Mouse (Mus musculus) hindbrain, embryonic 11.5 days (tissue): ENCODE measurements around the gene Ogt. TPM values are rescaled to one million over a fixed set of nuclear protein-coding genes. Genes with fewer than 3 reads are reported as not detected.

Experiments used
- ATAC-seq: fragments of 200-750 bp; cut with Nextera tagmentation; 2 replicates; pipeline ENCODE4 v1.8.0; 2017; ENCODE audit warnings: mild to moderate bottlenecking, moderate TSS enrichment, moderate library complexity; ENCODE audit not compliant: low FRiP score
- DNase-seq: peaks from one replicate; pipeline ENCODE4 v3.0.0-alpha.2; 2015; ENCODE audit warnings: low spot score
- H3K27ac ChIP-seq: fragments of 300-500 bp; sonication (generic); 2 replicates; pipeline ENCODE4 v1.5.1; 2014; ENCODE audit warnings: mild to moderate bottlenecking, low read depth, low read length
- H3K27me3 ChIP-seq: fragments of 300-500 bp; sonication (generic); 2 replicates; pipeline ENCODE4 v1.6.1; 2014; ENCODE audit warnings: mild to moderate bottlenecking, low read length, moderate library complexity, mixed read lengths; ENCODE audit not compliant: control insufficient read depth, insufficient read depth
- H3K36me3 ChIP-seq: fragments of 300-500 bp; sonication (generic); 2 replicates; pipeline ENCODE4 v1.6.1; 2014; ENCODE audit warnings: mild to moderate bottlenecking, low read length, moderate library complexity, mixed read lengths; ENCODE audit not compliant: control insufficient read depth, insufficient read depth
- H3K4me1 ChIP-seq: fragments of 300-500 bp; sonication (generic); replicated peaks from 2 replicates; pipeline ENCODE4 v1.6.1; 2014; ENCODE audit warnings: low read length, mixed read lengths; ENCODE audit not compliant: control insufficient read depth, insufficient read depth
- H3K4me2 ChIP-seq: fragments of 300-500 bp; sonication (generic); replicated peaks from 2 replicates; pipeline ENCODE4 v1.6.1; 2014; ENCODE audit warnings: mild to moderate bottlenecking, low read depth, low read length
- H3K4me3 ChIP-seq: fragments of 300-500 bp; sonication (generic); 2 replicates; pipeline ENCODE4 v1.5.1; 2014; ENCODE audit warnings: low read depth, low read length
- H3K9ac ChIP-seq: fragments of 300-500 bp; sonication (generic); 2 replicates; pipeline ENCODE4 v1.6.1; 2014; ENCODE audit warnings: low read depth, low read length
- H3K9me3 ChIP-seq: fragments of 300-500 bp; sonication (generic); 2 replicates; pipeline ENCODE4 v1.6.1; 2016; ENCODE audit warnings: low read length; ENCODE audit not compliant: control insufficient read depth
- WGBS: fragments of 180-500 bp; shearing (Covaris S2); extraction: QIAGEN DNeasy Blood & Tissue Kit; methylation state at CpG from one replicate; pipeline ENCODE4 v1.1.7; 2014; 5-methylcytosine and 5-hydroxymethylcytosine counted together
- polyA plus RNA-seq: library from polyadenylated mRNA; unstranded; fragments of >200 nt; fragmentation: Nextera tagmentation; extraction: Ambion mirVana; gene quantifications from 2 replicates; pipeline ENCODE4 v1.2.1, GENCODE M21; 2014

Ogt gene
- polyA plus RNA-seq, 1 experiment from 2014 or later: 256 TPM

DNA sequence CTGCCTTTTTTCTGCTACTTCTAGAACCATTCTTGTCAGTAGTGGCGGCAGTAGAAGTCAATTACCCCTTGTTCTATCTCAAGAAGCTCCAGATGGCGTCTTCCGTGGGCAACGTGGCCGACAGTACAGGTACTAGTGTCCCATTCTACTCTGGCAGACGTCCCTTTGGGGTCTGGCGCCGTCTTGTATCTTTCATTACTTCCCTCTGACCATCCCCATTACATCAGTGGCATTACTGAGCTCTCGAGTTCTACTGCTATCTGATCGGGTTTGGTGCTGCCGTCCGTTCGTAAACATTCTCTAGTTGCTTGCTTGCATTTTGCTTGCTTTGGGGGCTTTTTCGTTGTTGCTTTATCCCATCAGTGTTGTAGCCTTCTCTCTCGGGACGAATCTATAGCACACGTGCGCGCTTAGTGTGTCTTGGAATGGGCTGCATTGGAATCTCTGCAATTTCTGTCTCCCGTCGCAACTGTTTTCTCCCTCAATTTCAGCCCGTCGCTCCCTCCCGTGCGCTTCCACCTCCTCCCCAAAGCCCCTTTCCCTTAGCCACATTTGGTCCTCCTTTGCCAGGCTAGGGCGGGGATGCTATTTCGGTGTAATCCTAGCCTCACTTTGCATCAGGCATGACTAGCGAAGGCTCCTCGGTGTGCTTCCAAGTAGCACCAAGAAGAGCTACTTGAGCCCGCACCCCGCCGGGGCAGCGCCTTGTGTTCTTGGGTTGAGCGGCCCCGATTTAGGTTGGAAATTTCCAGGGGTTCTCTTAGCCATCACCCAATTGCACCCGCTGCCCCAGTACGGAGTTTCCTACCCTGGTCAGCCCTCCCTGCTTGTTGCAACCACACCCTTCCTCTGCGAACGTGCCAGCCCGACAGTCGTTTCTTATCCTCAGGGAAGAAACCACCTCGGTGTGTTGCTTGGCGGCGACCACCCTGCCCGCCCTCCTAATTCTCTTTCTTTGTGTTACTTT lies 617 bp downstream of the Ogt start:
- H3K4me1 ChIP-seq: no peaks in the 10 kb centered on the region
- WGBS: 19% methylated on average over 45 of the region's 45 CpGs
- H3K4me3 ChIP-seq: peak overlapping the region; percentile 73
- H3K27me3 ChIP-seq: no peaks in the 10 kb centered on the region; the same call in 1 of the 2 replicates
- H3K9me3 ChIP-seq: no peaks in the 10 kb centered on the region
- ATAC-seq (peak; percentile 58), DNase-seq (peak; percentile 56)
- H3K4me2 ChIP-seq: peak overlapping the region; percentile 12; the same call in 1 of the 2 replicates
- peak overlapping the region; percentile 70 for H3K27ac ChIP-seq
- no peaks in the 10 kb centered on the region for H3K36me3 ChIP-seq
- H3K9ac ChIP-seq: peak overlapping the region; percentile 84

DNA sequence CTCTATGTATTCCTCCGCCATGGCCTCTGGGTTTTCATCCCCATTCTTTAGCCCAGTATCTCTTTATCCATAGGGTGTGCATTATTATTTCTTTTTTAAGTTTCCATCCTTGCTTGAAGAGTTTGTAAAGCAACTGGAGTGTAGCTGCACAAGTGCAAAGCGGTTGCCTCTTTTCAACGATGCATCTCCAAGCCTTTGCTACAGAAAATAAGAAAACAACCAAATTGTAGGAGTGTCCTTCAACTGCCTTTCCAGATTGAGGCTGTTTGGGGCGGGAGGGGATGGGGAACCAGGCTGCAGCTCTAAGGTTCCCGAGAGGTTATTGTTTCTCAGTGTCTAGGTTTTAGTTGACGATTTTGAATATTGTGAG lies 1.3 kb downstream of the Ogt start:
- H3K9me3 ChIP-seq: no peaks in the 10 kb centered on the region
- ATAC-seq (no peak), DNase-seq (no peak)
- 15% methylated on average over 6 of the region's 6 CpGs for WGBS
- no peaks in the 10 kb centered on the region for H3K36me3 ChIP-seq
- H3K9ac ChIP-seq: peak overlapping the region; percentile 37
- H3K27ac ChIP-seq: 0 out of 2 replicates have a peak overlapping the region, but pooled peaks have one; percentile 1
- H3K4me3 ChIP-seq: peak overlapping the region; percentile 73
- peak overlapping the region; percentile 12; the same call in 1 of the 2 replicates for H3K4me2 ChIP-seq
- H3K27me3 ChIP-seq: no peaks in the 10 kb centered on the region; the same call in 1 of the 2 replicates
- H3K4me1 ChIP-seq: no peaks in the 10 kb centered on the region

DNA sequence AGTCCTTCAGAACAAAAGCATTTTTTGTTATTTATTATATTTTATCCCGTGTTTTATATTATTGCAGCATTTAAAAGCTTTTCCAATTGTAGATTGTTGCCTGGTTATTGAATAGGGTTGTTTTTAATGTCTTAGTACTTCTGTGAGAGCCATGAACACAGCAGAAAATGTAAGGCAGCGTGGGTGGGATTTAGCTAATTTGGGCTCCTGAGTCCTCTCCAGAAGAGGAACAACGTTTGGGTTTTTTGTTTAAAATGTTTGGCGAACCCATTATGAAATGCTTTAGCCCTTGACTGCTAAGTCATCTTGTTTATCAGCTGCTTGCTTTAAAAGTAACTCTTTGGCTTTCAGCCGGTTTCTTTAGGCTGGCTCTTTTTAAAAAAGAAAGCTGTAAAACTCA lies 2.2 kb downstream of the Ogt start:
- ATAC-seq (no peak), DNase-seq (no peak)
- Histone ChIP-seq H3K27ac (no peak overlapping the region), H3K4me1 (no peaks in the 10 kb centered on the region), H3K4me3 (peak overlapping the region; percentile 73), H3K27me3 (no peaks in the 10 kb centered on the region; the same call in 1 of the 2 replicates), H3K36me3 (no peaks in the 10 kb centered on the region), H3K9ac (no peak overlapping the region), H3K4me2 (peak overlapping the region; percentile 50), H3K9me3 (no peaks in the 10 kb centered on the region)
- WGBS: 30% methylated on average over 5 of the region's 5 CpGs

DNA sequence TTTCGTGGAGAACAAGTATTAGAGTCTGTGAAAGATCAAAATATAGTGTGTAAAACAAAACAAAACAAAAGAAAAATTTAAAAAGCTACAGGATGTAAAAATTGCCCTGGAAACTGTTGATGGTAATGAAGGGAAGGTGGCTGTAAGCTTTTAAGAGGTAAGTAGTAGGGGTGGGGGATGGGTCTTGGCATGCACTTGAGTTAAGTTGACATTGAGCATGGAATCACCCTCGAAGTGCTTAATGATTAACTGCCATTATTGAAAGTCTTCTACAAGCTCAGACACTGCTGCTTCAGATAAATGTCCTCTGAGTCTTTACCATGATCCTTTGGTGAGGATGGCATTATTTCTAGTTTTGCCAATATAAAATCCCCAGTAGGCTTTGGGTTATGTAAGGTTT lies 5.4 kb downstream of the Ogt start:
- Histone ChIP-seq H3K9me3 (no peaks in the 10 kb centered on the region), H3K27me3 (no peaks in the 10 kb centered on the region), H3K36me3 (no peaks in the 10 kb centered on the region), H3K27ac (no peak overlapping the region), H3K4me2 (no peak overlapping the region), H3K4me1 (no peaks in the 10 kb centered on the region), H3K9ac (no peak overlapping the region), H3K4me3 (no peak overlapping the region)
- ATAC-seq (no peak), DNase-seq (no peak)
- 79% methylated on average over 2 of the region's 2 CpGs for WGBS

DNA sequence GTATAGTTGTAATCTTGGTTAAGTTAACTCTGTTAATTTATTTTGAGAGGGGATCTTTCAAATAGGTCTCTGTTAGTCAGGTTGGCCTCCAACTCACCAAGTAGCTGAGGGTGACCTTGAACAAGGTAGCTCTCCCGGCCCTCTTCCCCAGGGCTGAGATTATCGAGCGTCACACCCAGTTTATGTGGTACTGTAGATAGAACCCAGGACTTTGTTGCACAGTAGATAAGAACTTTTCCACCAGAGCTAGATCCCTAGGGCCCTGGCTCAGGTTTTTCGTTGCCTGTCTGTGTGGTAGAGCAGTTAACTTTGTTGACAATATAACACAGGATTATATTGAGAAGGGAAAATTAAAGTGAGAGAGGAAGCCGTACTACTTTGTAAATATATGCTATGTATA lies 6.8 kb downstream of the Ogt start:
- Histone ChIP-seq H3K9ac (no peak overlapping the region), H3K27ac (no peak overlapping the region)
- WGBS: 91% methylated on average over 5 of the region's 5 CpGs

DNA sequence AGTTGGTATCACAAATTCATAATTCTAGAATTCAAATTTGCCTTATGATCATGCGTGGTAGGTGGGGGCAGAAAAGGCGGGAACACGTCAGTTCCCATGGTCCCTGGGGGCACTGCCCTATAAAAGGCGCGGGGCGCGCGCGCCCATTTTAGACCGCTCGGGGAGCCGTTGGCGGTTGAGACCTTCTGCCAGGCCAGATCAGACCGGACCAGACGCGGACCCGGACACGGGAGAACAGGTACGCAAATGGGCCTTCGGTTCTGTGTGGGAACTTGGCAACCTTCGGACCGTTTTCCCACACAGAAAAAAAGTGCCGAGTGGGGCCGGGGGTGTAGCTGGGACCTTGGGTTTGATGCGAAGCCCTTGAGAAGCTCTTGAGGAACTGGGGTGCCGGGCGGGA lies 55.8 kb downstream of the Ogt start:
- DNase-seq (no peak), ATAC-seq (no peak)
- H3K4me2 ChIP-seq: no peak overlapping the region
- no peak overlapping the region for H3K9ac ChIP-seq
- no peaks in the 10 kb centered on the region for H3K27me3 ChIP-seq
- H3K36me3 ChIP-seq: no peaks in the 10 kb centered on the region
- no peak overlapping the region for H3K4me3 ChIP-seq
- H3K9me3 ChIP-seq: peaks cover 2% of the 10 kb centered on the region; the same call in 1 of the 2 replicates
- H3K4me1 ChIP-seq: no peaks in the 10 kb centered on the region
- WGBS: 92% methylated on average over 27 of the region's 27 CpGs
- no peak overlapping the region for H3K27ac ChIP-seq

More for the DNA sequence above, 6.8 kb downstream of the Ogt start:
- Histone ChIP-seq H3K4me1 (no peaks in the 10 kb centered on the region), H3K9me3 (no peaks in the 10 kb centered on the region), H3K36me3 (no peaks in the 10 kb centered on the region), H3K27me3 (no peaks in the 10 kb centered on the region), H3K4me2 (no peak overlapping the region), H3K4me3 (no peak overlapping the region)
- DNase-seq (no peak), ATAC-seq (no peak)

DNA sequence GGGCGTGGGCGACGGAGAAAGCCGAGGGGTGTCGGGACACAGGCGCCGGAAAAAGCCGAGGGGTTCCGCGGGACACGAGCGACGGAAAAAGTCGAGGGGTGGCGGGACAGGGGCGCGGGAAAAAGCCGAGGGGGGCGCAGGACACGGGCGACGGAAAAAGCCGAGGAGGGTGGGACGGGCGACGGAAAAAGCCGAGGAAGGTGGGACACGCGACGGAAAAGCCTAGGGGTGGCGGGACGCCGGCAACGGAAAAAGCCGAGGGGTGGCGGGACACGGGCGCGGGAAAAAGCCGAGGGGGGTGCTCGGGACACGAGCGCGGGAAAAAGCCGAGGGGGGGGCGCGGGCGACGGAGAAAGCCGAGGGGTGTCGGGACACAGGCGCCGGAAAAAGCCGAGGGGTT lies 57.7 kb downstream of the Ogt start:
- Histone ChIP-seq H3K4me3 (no peak overlapping the region), H3K4me2 (no peak overlapping the region), H3K9ac (no peak overlapping the region), H3K36me3 (no peaks in the 10 kb centered on the region), H3K27ac (no peak overlapping the region), H3K9me3 (peaks cover 2% of the 10 kb centered on the region; the same call in 1 of the 2 replicates), H3K27me3 (no peaks in the 10 kb centered on the region), H3K4me1 (no peaks in the 10 kb centered on the region)
- ATAC-seq (no peak), DNase-seq (no peak)
- WGBS: 73% methylated on average over 32 of the region's 54 CpGs

DNA sequence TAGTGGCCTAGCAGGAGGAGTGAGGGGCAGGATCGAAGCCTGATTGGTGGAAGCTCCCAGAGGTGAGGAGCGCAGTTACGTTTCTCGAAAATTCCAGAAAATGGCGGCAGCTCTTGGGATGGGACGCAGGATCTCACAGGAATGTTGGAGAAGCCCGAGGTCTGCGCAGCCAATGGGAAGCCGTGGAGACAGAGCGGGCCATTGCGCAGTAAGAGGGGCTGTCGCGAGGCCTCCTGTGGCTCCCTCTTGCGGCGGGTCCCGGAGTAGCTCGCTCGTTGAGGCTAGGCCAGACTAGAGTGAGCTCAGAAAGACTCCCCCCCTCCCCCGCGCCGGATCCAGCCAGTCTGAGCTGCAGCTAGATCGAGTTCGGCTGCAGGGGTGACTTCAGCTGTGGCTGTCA lies 58.4 kb downstream of the Ogt start:
- Histone ChIP-seq H3K36me3 (no peaks in the 10 kb centered on the region), H3K27ac (no peak overlapping the region), H3K4me1 (no peaks in the 10 kb centered on the region), H3K4me3 (no peak overlapping the region), H3K27me3 (no peaks in the 10 kb centered on the region), H3K9ac (no peak overlapping the region), H3K4me2 (no peak overlapping the region), H3K9me3 (peaks cover 2% of the 10 kb centered on the region; the same call in 1 of the 2 replicates)
- DNase-seq: no peak
- WGBS: 56% methylated on average over 23 of the region's 23 CpGs
- ATAC-seq: no peak

DNA sequence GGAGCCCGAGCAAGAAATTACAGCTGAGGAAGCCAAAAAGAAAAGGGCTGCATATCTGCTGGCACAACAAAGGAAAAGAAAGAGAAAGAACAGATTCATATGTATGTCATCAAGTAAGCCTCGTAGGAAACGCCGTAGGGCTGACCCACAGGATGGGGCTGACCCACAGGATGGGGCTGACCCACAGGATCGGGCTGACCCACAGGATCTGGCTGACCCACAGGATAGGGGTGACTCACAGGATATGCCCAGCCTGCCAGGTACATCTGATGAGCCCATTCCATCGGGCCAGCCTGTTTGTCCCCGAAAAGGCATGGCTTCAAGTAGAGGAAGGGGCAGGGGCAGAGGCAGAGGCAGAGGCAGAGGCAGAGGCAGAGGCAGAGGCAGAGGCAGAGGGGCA lies 65.3 kb downstream of the Ogt start:
- Histone ChIP-seq H3K27ac (no peak overlapping the region), H3K4me1 (no peaks in the 10 kb centered on the region), H3K4me2 (no peak overlapping the region), H3K9me3 (no peaks in the 10 kb centered on the region), H3K9ac (no peak overlapping the region), H3K27me3 (no peaks in the 10 kb centered on the region), H3K4me3 (no peak overlapping the region), H3K36me3 (no peaks in the 10 kb centered on the region)
- DNase-seq: no peak
- 82% methylated on average over 7 of the region's 7 CpGs for WGBS
- no peak for ATAC-seq
